Mouse (Mus musculus): ENCODE data around the gene Spen.
A peak's percentile ranks its signal among the peaks of the same experiment; 100 is the strongest.

Spen gene

GRCm38 (mm10) chr4:141528938-141529337 is 9.5 kb downstream of the Spen start:
- no peak for DNase-seq (ENCODE audit: low spot score)

GRCm38 (mm10) chr4:141526936-141527650 is 11.3 kb downstream of the Spen start:
- DNase-seq (ENCODE audit: low spot score) = no peak

GRCm38 (mm10) chr4:141525940-141526339 is 12.5 kb downstream of the Spen start:
- DNase-seq (ENCODE audit: low spot score) = no peak

- no peak for DNase-seq (ENCODE audit: low spot score)
These were observed 13.7 kb downstream of the Spen start for GRCm38 (mm10) chr4:141524658-141525057.

GRCm38 (mm10) chr4:141523128-141523527 is 15.3 kb downstream of the Spen start:
- DNase-seq (ENCODE audit: low spot score) = no peak

- DNase-seq (ENCODE audit: low spot score) = no peak
These were observed 20.0 kb downstream of the Spen start for GRCm38 (mm10) chr4:141518386-141518785.

- DNase-seq (ENCODE audit: low spot score) = no peak
These were observed 24.2 kb downstream of the Spen start for GRCm38 (mm10) chr4:141514179-141514641.

- DNase-seq (ENCODE audit: low spot score) = no peak
These were observed 26.3 kb downstream of the Spen start for GRCm38 (mm10) chr4:141512145-141512544.

GRCm38 (mm10) chr4:141510457-141510856 is 27.9 kb downstream of the Spen start:
- no peak for DNase-seq (ENCODE audit: low spot score)

- DNase-seq (ENCODE audit: low spot score) = no peak
These were observed 31.5 kb downstream of the Spen start for GRCm38 (mm10) chr4:141506893-141507292.

GRCm38 (mm10) chr4:141506352-141506751 is 32.0 kb downstream of the Spen start:
- DNase-seq (ENCODE audit: low spot score) = peak; percentile 10

- no peak for DNase-seq (ENCODE audit: low spot score)
These were observed 32.6 kb downstream of the Spen start for GRCm38 (mm10) chr4:141505810-141506209.

- no peak for DNase-seq (ENCODE audit: low spot score)
These were observed 33.9 kb downstream of the Spen start for GRCm38 (mm10) chr4:141504471-141504870.

GRCm38 (mm10) chr4:141502723-141503122 is 35.7 kb downstream of the Spen start:
- DNase-seq (ENCODE audit: low spot score) = no peak

- DNase-seq (ENCODE audit: low spot score) = no peak
These were observed 37.3 kb downstream of the Spen start for GRCm38 (mm10) chr4:141501058-141501457.

GRCm38 (mm10) chr4:141500637-141501036 is 37.8 kb downstream of the Spen start:
- DNase-seq (ENCODE audit: low spot score) = no peak

- no peak for DNase-seq (ENCODE audit: low spot score)
These were observed 49.7 kb downstream of the Spen start for GRCm38 (mm10) chr4:141488670-141489069.

GRCm38 (mm10) chr4:141487581-141487980 is 50.8 kb downstream of the Spen start:
- DNase-seq (ENCODE audit: low spot score) = no peak

- no peak for DNase-seq (ENCODE audit: low spot score)
These were observed 54.3 kb downstream of the Spen start for GRCm38 (mm10) chr4:141484071-141484470.

GRCm38 (mm10) chr4:141479411-141479810 is 59.0 kb downstream of the Spen start:
- no peak for DNase-seq (ENCODE audit: low spot score)

- DNase-seq (ENCODE audit: low spot score) = no peak
These were observed 59.6 kb downstream of the Spen start for GRCm38 (mm10) chr4:141478794-141479193.

GRCm38 (mm10) chr4:141478225-141478624 is 60.2 kb downstream of the Spen start:
- no peak for DNase-seq (ENCODE audit: low spot score)

- peak; percentile 51 for DNase-seq (ENCODE audit: low spot score)
These were observed 60.7 kb downstream of the Spen start for GRCm38 (mm10) chr4:141477681-141478102.

GRCm38 (mm10) chr4:141474431-141474830 is 64.0 kb downstream of the Spen start:
- no peak for DNase-seq (ENCODE audit: low spot score)

Measured in spleen, adult 12 weeks (tissue).